Mouse (Mus musculus) gonadal fat pad, adult 2 months (tissue): ENCODE measurements around the gene Gnptab. TPM values are rescaled to one million over a fixed set of nuclear protein-coding genes. Genes with fewer than 3 reads are reported as not detected.
"Not testable (repeated sequence)": the region's sequence is repeated elsewhere in the genome, so short reads cannot be mapped to it uniquely, and the experiment has no call there.

ENCODE experiments used
- DNase-seq: peaks from one replicate; pipeline ENCODE4 v3.0.0-alpha.2; 2012; ENCODE audit warnings: low read depth
- polyA plus RNA-seq: library from polyadenylated mRNA; depleted of rRNA; stranded (reverse); fragments of >200 nt; gene quantifications from 2 replicates; pipeline ENCODE4 v1.2.3, GENCODE M21; 2012; rRNA removed

Gnptab gene
- polyA plus RNA-seq, 1 experiment: 25.2 TPM

GRCm38 (mm10) chr10:88417686-88418085 is 38.8 kb downstream of the Gnptab start:
- DNase-seq: no peak

GRCm38 (mm10) chr10:88420141-88420541 is 41.2 kb downstream of the Gnptab start:
- no peak for DNase-seq

GRCm38 (mm10) chr10:88420655-88421435 is 41.9 kb downstream of the Gnptab start:
- DNase-seq: no peak

GRCm38 (mm10) chr10:88426158-88426816 is 47.4 kb downstream of the Gnptab start:
- DNase-seq: no peak

GRCm38 (mm10) chr10:88426896-88427295 is 48.0 kb downstream of the Gnptab start:
- DNase-seq: no peak

- DNase-seq: no peak
These were observed 49.1 kb downstream of the Gnptab start for GRCm38 (mm10) chr10:88427998-88428397.

- DNase-seq: no peak
These were observed 62.3 kb downstream of the Gnptab start for GRCm38 (mm10) chr10:88441224-88441623.

GRCm38 (mm10) chr10:88451221-88451620 is 72.3 kb downstream of the Gnptab start:
- DNase-seq: no peak

GRCm38 (mm10) chr10:88451990-88452389 is 73.1 kb downstream of the Gnptab start:
- DNase-seq: no peak

GRCm38 (mm10) chr10:88457816-88458215 is 78.9 kb downstream of the Gnptab start:
- DNase-seq: no peak

- no peak for DNase-seq
These were observed 80.6 kb downstream of the Gnptab start, which contains the start of gene Sycp3 for GRCm38 (mm10) chr10:88459502-88459992. Sycp3 (plus strand) TSS chr10:88459569.

GRCm38 (mm10) chr10:88460122-88460820 is 81.3 kb downstream of the Gnptab start:
- no peak for DNase-seq

- DNase-seq: not testable (repeated sequence)
These were observed 103.9 kb downstream of the Gnptab start for GRCm38 (mm10) chr10:88482866-88483265.

GRCm38 (mm10) chr10:88488629-88489028 is 109.7 kb downstream of the Gnptab start:
- DNase-seq: no peak

- DNase-seq: no peak
These were observed 112.7 kb downstream of the Gnptab start for GRCm38 (mm10) chr10:88491632-88492031.

- DNase-seq: no peak
These were observed 113.7 kb downstream of the Gnptab start for GRCm38 (mm10) chr10:88492658-88493057.

- DNase-seq: no peak
These were observed 116.1 kb downstream of the Gnptab start for GRCm38 (mm10) chr10:88494959-88495587.

Other genes starting within 250 kb of the Gnptab start
- 0.24 and 0.34 TPM in 2 replicates for gene Parpbp, start 232.2 kb upstream of the Gnptab start, polyA plus RNA-seq
- gene Nup37, start 232.1 kb upstream of the Gnptab start, polyA plus RNA-seq: 4.1 and 4.9 TPM in 2 replicates
- gene Washc3, start 178.0 kb upstream of the Gnptab start, polyA plus RNA-seq: 33.4 and 35.2 TPM in 2 replicates
- gene Dram1, start 52 bp upstream of the Gnptab start, polyA plus RNA-seq: 69.9 and 108 TPM in 2 replicates
- 0.10 and 0.42 TPM in 2 replicates for gene Sycp3, start 80.4 kb downstream of the Gnptab start, polyA plus RNA-seq
- 226 and 257 TPM in 2 replicates for gene Chpt1, start 124.9 kb downstream of the Gnptab start, polyA plus RNA-seq
- gene Mybpc1, start 226.0 kb downstream of the Gnptab start, polyA plus RNA-seq: 4.8 and 6.0 TPM in 2 replicates